Mouse (Mus musculus) adrenal gland, postnatal 25 days (tissue): ENCODE data around the gene Gsg1l. TPM values are rescaled to one million over a fixed set of nuclear protein-coding genes. Genes with fewer than 3 reads are reported as not detected.

Source experiments
- DNase-seq: peaks from one replicate; pipeline ENCODE4 v3.0.0; 2021; ENCODE audit warnings: mixed read lengths
- total RNA-seq: library from RNA; stranded (reverse); gene quantifications from 2 replicates; pipeline ENCODE4 v1.2.3, GENCODE M21; 2021

The Gsg1l gene
- total RNA-seq, 1 experiment from 2014 or later, result 77.9 TPM

- no peak for DNase-seq
Observed at GRCm38 (mm10) chr7:125983902-125984841, 98.0 kb downstream of the Gsg1l start.

- no peak for DNase-seq
Observed at GRCm38 (mm10) chr7:125979591-125979990, 102.6 kb downstream of the Gsg1l start.

- DNase-seq, result no peak
Observed at GRCm38 (mm10) chr7:125976695-125977094, 105.5 kb downstream of the Gsg1l start.

GRCm38 (mm10) chr7:125975414-125975813, 106.8 kb downstream of the Gsg1l start:
- DNase-seq, result no peak

- no peak for DNase-seq
Observed at GRCm38 (mm10) chr7:125973874-125974273, 108.3 kb downstream of the Gsg1l start.

- no peak for DNase-seq
Observed at GRCm38 (mm10) chr7:125972776-125973175, 109.4 kb downstream of the Gsg1l start.

GRCm38 (mm10) chr7:125972174-125972672, 110.0 kb downstream of the Gsg1l start:
- DNase-seq, result peak; percentile 32

- DNase-seq, result peak; percentile 32
Observed at GRCm38 (mm10) chr7:125969076-125969475, 113.1 kb downstream of the Gsg1l start.

GRCm38 (mm10) chr7:125966402-125967261, 115.6 kb downstream of the Gsg1l start:
- no peak for DNase-seq

- DNase-seq, result no peak
Observed at GRCm38 (mm10) chr7:125964087-125964607, 118.1 kb downstream of the Gsg1l start.

GRCm38 (mm10) chr7:125959294-125960048, 122.7 kb downstream of the Gsg1l start:
- DNase-seq, result no peak

- DNase-seq, result no peak
Observed at GRCm38 (mm10) chr7:125958856-125959255, 123.4 kb downstream of the Gsg1l start.

GRCm38 (mm10) chr7:125954994-125955393, 127.2 kb downstream of the Gsg1l start:
- no peak for DNase-seq

- no peak for DNase-seq
Observed at GRCm38 (mm10) chr7:125954356-125954878, 127.8 kb downstream of the Gsg1l start.

- DNase-seq, result no peak
Observed at GRCm38 (mm10) chr7:125953844-125954243, 128.4 kb downstream of the Gsg1l start.

GRCm38 (mm10) chr7:125951911-125952310, 130.3 kb downstream of the Gsg1l start:
- DNase-seq, result no peak

GRCm38 (mm10) chr7:125948973-125949372, 133.2 kb downstream of the Gsg1l start:
- no peak for DNase-seq

GRCm38 (mm10) chr7:125945915-125946314, 136.3 kb downstream of the Gsg1l start:
- DNase-seq, result no peak

- DNase-seq, result no peak
Observed at GRCm38 (mm10) chr7:125944631-125945030, 137.6 kb downstream of the Gsg1l start.

GRCm38 (mm10) chr7:125943511-125943910, 138.7 kb downstream of the Gsg1l start:
- DNase-seq, result no peak

GRCm38 (mm10) chr7:125942365-125943090, 139.7 kb downstream of the Gsg1l start:
- no peak for DNase-seq
